Mouse (Mus musculus) heart, postnatal 0 days (tissue): ENCODE data around the gene Tdrkh.

ENCODE experiments used
- CTCF ChIP-seq: IDR thresholded peaks from 2 replicates; pipeline ENCODE4 v1.5.1; 2016; ENCODE audit warnings: antibody characterized with exemption, control low read depth, low read depth
- EP300 ChIP-seq: IDR thresholded peaks from 2 replicates; pipeline ENCODE4 v1.6.1; 2016; ENCODE audit warnings: antibody characterized with exemption, low read depth

GRCm38 (mm10) chr3:94472447-94473114, 59.5 kb downstream of the Tdrkh start:
- TF ChIP-seq CTCF (no peak), EP300 (no peak)
